In the genomic region with DNA sequence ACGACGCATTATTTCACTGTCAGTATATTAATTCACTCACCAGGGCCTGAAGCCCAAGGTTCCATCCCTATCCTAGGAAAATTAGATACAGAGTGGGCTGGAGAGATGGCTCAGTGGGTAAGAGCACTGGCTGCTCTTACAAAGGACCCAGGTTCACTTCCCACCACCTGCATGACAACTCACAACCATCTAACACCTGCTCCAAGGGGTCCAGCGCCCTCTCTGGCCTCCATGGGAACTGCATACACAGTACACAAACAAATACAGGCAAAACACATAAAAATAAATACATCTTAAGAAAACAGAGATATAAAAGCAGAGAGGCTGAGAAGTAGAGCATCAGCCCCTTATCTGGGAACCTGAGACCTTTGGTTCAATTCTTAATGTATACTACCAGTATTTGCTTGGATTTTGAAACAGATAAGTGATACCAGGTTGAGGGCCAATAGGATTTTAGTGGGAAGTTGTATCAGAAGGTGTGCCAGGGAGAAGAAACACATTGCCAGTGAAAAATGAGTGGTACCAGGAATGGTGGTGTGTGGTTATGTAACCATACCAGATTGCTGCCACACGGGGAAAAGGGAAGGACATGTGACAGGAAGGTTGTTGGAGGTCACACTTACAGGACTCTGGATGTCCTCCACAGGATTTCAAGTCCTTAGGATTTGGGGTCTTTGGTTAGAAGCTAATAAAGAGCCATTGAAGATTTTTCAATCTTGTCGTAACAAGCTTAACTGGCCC, we compare ENCODE assay signal across 10 mouse cellular contexts. TPM values are rescaled to one million over a fixed set of nuclear protein-coding genes. Genes with fewer than 3 reads are reported as not detected.
DNase-seq lines count a peak whose midpoint lies in the region; ATAC-seq and TF ChIP-seq lines count a peak whose summit lies in the region.
"Had no signal": no experiment of that assay in that cellular context is flagged by ENCODE, and none has a peak within 500 bp of the region (broad histone marks: within the 10 kb centered on the region; RNA-seq: fewer than 3 reads in every experiment).

No protein-coding gene starts in this region.

- ATAC-seq in hindbrain, postnatal 0 days: no peak
- no peak for ATAC-seq in hindbrain, embryonic 13.5 days (ENCODE audit: low FRiP score)

- WGBS in hindbrain, postnatal 0 days: 78% methylated on average over 5 of the region's 5 CpGs
- 77% methylated on average over 5 of the region's 5 CpGs for WGBS in hindbrain, embryonic 13.5 days
- WGBS in midbrain, embryonic 10.5 days: 77% methylated on average over 5 of the region's 5 CpGs

- no peaks in the 10 kb centered on the region for H3K27me3 ChIP-seq in hindbrain, postnatal 0 days (ENCODE audit: insufficient read depth, low read length)
- no peaks in the 10 kb centered on the region for H3K27me3 ChIP-seq in hindbrain, embryonic 13.5 days
- H3K27me3 ChIP-seq in midbrain, embryonic 10.5 days (ENCODE audit: low read depth, poor library complexity, severe bottlenecking): no peaks in the 10 kb centered on the region
- H3K27me3 ChIP-seq: hindbrain, embryonic 15.5 days; limb, embryonic 12.5 days had no signal

- no peak overlapping the region for H3K27ac ChIP-seq in hindbrain, postnatal 0 days
- H3K27ac ChIP-seq in hindbrain, embryonic 13.5 days: no peak overlapping the region
- no peak overlapping the region for H3K27ac ChIP-seq in midbrain, embryonic 10.5 days (replicated peaks)
- H3K27ac ChIP-seq: hindbrain, embryonic 15.5 days; limb, embryonic 12.5 days had no signal

- no peak overlapping the region for H3K4me2 ChIP-seq in hindbrain, postnatal 0 days (ENCODE audit: low read depth, low read length)
- no peak overlapping the region for H3K4me2 ChIP-seq in hindbrain, embryonic 13.5 days
- H3K4me2 ChIP-seq: hindbrain, embryonic 15.5 days; limb, embryonic 12.5 days had no signal

- no peaks in the 10 kb centered on the region for H3K36me3 ChIP-seq in hindbrain, postnatal 0 days (ENCODE audit: insufficient read depth, low read length)
- peaks cover 7% of the 10 kb centered on the region for H3K36me3 ChIP-seq in hindbrain, embryonic 13.5 days
- peaks cover 8% of the 10 kb centered on the region for H3K36me3 ChIP-seq in midbrain, embryonic 10.5 days

- no peak for DNase-seq in hindbrain, postnatal 0 days (ENCODE audit: low spot score)
- peak; percentile 11 for DNase-seq in right cerebral cortex, adult 18-20 months
- DNase-seq in right cerebral cortex, adult 2 months (ENCODE audit: low spot score in 2 of 2): no peak
- peak; percentile 14 for DNase-seq in c-Kit-positive CD71-positive TER-119-negative erythroid progenitor cells, embryonic 14.5 days (ENCODE audit: low read depth)
- DNase-seq in thymus, postnatal 14 days: peak; percentile 33
- no peak for DNase-seq in gastrocnemius, postnatal 10 days
- DNase-seq in midbrain, embryonic 10.5 days (ENCODE audit: low spot score): no peak

- no peak overlapping the region for H3K9ac ChIP-seq in hindbrain, postnatal 0 days (replicated peaks; ENCODE audit: low read length)
- no peak overlapping the region for H3K9ac ChIP-seq in hindbrain, embryonic 13.5 days
- H3K9ac ChIP-seq: hindbrain, embryonic 15.5 days; limb, embryonic 12.5 days had no signal

- peak; percentile 39; the same call in 1 of the 2 replicates for TF ChIP-seq CTCF in hindbrain, postnatal 0 days (IDR thresholded peaks at IDR 0.05; ENCODE audit: low read depth)

- no peak overlapping the region for H3K4me3 ChIP-seq in hindbrain, postnatal 0 days (ENCODE audit: low read length)
- H3K4me3 ChIP-seq in hindbrain, embryonic 13.5 days: no peak overlapping the region
- H3K4me3 ChIP-seq in midbrain, embryonic 10.5 days: no peak overlapping the region
- H3K4me3 ChIP-seq: hindbrain, embryonic 15.5 days; limb, embryonic 12.5 days had no signal

- H3K9me3 ChIP-seq in hindbrain, postnatal 0 days (ENCODE audit: low read length): no peaks in the 10 kb centered on the region
- no peaks in the 10 kb centered on the region for H3K9me3 ChIP-seq in hindbrain, embryonic 13.5 days
- no peaks in the 10 kb centered on the region for H3K9me3 ChIP-seq in midbrain, embryonic 10.5 days (replicated peaks)
- H3K9me3 ChIP-seq: hindbrain, embryonic 15.5 days; limb, embryonic 12.5 days had no signal

- H3K4me1 ChIP-seq in hindbrain, postnatal 0 days (ENCODE audit: insufficient read depth, low read length): no peaks in the 10 kb centered on the region
- H3K4me1 ChIP-seq in hindbrain, embryonic 13.5 days (replicated peaks): peaks cover 16% of the 10 kb centered on the region
- peaks cover 18% of the 10 kb centered on the region for H3K4me1 ChIP-seq in midbrain, embryonic 10.5 days
- H3K4me1 ChIP-seq: limb, embryonic 12.5 days had no signal

RNA-seq across cellular contexts. Expression of a gene that starts 29.9 kb away (rescaled TPM):
- total RNA-seq in hindbrain, postnatal 0 days (2014; rRNA removed): 18.3 and 25.6 TPM in 2 replicates
- 7.6 and 8.2 TPM in 2 replicates for polyA plus RNA-seq in hindbrain, postnatal 0 days (2015; fragmentation: Nextera tagmentation; extraction: Ambion mirVana)
- polyA plus RNA-seq in hindbrain, embryonic 13.5 days (2015; fragmentation: Nextera tagmentation; extraction: Ambion mirVana): 13.5 and 13.9 TPM in 2 replicates
- total RNA-seq in gastrocnemius, postnatal 10 days (2021): 10 to 100 TPM; 10.5 to 15.4 TPM
- 8.0 and 8.8 TPM in 2 replicates for polyA plus RNA-seq in midbrain, embryonic 10.5 days (2016; fragmentation: Nextera tagmentation; extraction: Ambion mirVana)

RNA-seq across cellular contexts. Expression of a gene that starts 44.5 kb away (rescaled TPM):
- not detected in 2 replicates for total RNA-seq in hindbrain, postnatal 0 days (2014; rRNA removed)
- polyA plus RNA-seq in hindbrain, postnatal 0 days (2015; fragmentation: Nextera tagmentation; extraction: Ambion mirVana): not detected in 2 replicates
- polyA plus RNA-seq in hindbrain, embryonic 13.5 days (2015; fragmentation: Nextera tagmentation; extraction: Ambion mirVana): not detected in 2 replicates
- total RNA-seq in gastrocnemius, postnatal 10 days (2021): not detected
- polyA plus RNA-seq in midbrain, embryonic 10.5 days (2016; fragmentation: Nextera tagmentation; extraction: Ambion mirVana): not detected in 2 replicates
- polyA plus RNA-seq: hindbrain, embryonic 15.5 days; limb, embryonic 12.5 days had no signal

Comparison
In these comparisons a context has a peak if more than half of its experiments do, and no peak if none do; other contexts are left out.
1. DNase-seq: peak in right cerebral cortex, adult 18-20 months (single experiment), c-Kit-positive CD71-positive TER-119-negative erythroid progenitor cells, embryonic 14.5 days (single experiment) and thymus, postnatal 14 days (single experiment); none in hindbrain, postnatal 0 days (single experiment), right cerebral cortex, adult 2 months (0 of 2), gastrocnemius, postnatal 10 days (single experiment) and midbrain, embryonic 10.5 days (single experiment).